Mouse (Mus musculus): ENCODE measurements at regions not wholly inside any gene's neighbourhood (a gene's known extent, or its start where the extent isn't known, plus 50 kb on each side); places are given as distances from the start of the nearest gene placed in this dataset.

- Histone ChIP-seq H3K27me3 (ENCODE audit: control insufficient read depth, insufficient read depth, low read length) (no peaks in the 10 kb centered on the region; the same call in 1 of the 2 replicates), H3K4me3 (ENCODE audit: low read depth, low read length) (no peak overlapping the region), H3K27ac (ENCODE audit: low read depth, low read length) (no peak overlapping the region), H3K9ac (ENCODE audit: low read length) (no peak overlapping the region), H3K4me2 (no peak overlapping the region), H3K9me3 (ENCODE audit: control insufficient read depth, low read length) (no peaks in the 10 kb centered on the region), H3K4me1 (ENCODE audit: control insufficient read depth, insufficient read depth, low read length) (no peaks in the 10 kb centered on the region), H3K36me3 (ENCODE audit: control insufficient read depth, insufficient read depth, low read length) (no peaks in the 10 kb centered on the region)
- ATAC-seq (ENCODE audit: low FRiP score), result no peak
- WGBS, result 79% methylated on average over 2 of the region's 2 CpGs
- no peak for DNase-seq (ENCODE audit: low spot score, missing footprints)
Measured at GRCm38 (mm10) chr2:17825271-17825670, 94.0 kb upstream of the Nebl start.

GRCm38 (mm10) chr2:17824176-17824575 lies 92.9 kb upstream of the Nebl start:
- no peaks in the 10 kb centered on the region for H3K36me3 ChIP-seq (ENCODE audit: control insufficient read depth, insufficient read depth, low read length)
- no peak overlapping the region for H3K4me2 ChIP-seq
- H3K9ac ChIP-seq (ENCODE audit: low read length), result no peak overlapping the region
- H3K9me3 ChIP-seq (ENCODE audit: control insufficient read depth, low read length), result no peaks in the 10 kb centered on the region
- no peaks in the 10 kb centered on the region for H3K4me1 ChIP-seq (ENCODE audit: control insufficient read depth, insufficient read depth, low read length)
- H3K4me3 ChIP-seq (ENCODE audit: low read depth, low read length), result no peak overlapping the region
- no peak overlapping the region for H3K27ac ChIP-seq (ENCODE audit: low read depth, low read length)
- DNase-seq (ENCODE audit: low spot score, missing footprints) (no peak), ATAC-seq (ENCODE audit: low FRiP score) (no peak)
- no peaks in the 10 kb centered on the region; the same call in 1 of the 2 replicates for H3K27me3 ChIP-seq (ENCODE audit: control insufficient read depth, insufficient read depth, low read length)
- WGBS, result 85% methylated on average over 5 of the region's 5 CpGs

- Histone ChIP-seq H3K27ac (ENCODE audit: low read depth, low read length) (no peak overlapping the region), H3K4me3 (ENCODE audit: low read depth, low read length) (no peak overlapping the region), H3K4me1 (ENCODE audit: control insufficient read depth, insufficient read depth, low read length) (no peaks in the 10 kb centered on the region), H3K9ac (ENCODE audit: low read length) (no peak overlapping the region), H3K9me3 (ENCODE audit: control insufficient read depth, low read length) (no peaks in the 10 kb centered on the region), H3K27me3 (ENCODE audit: control insufficient read depth, insufficient read depth, low read length) (no peaks in the 10 kb centered on the region; the same call in 1 of the 2 replicates), H3K36me3 (ENCODE audit: control insufficient read depth, insufficient read depth, low read length) (no peaks in the 10 kb centered on the region), H3K4me2 (no peak overlapping the region)
- ATAC-seq (ENCODE audit: low FRiP score), result no peak
- peak; percentile 61 for DNase-seq (ENCODE audit: low spot score, missing footprints)
- WGBS, result 83% methylated on average over 4 of the region's 4 CpGs
Measured at GRCm38 (mm10) chr2:17822621-17823006, 91.3 kb upstream of the Nebl start.

GRCm38 (mm10) chr2:17821878-17822620 lies 90.8 kb upstream of the Nebl start:
- ATAC-seq (ENCODE audit: low FRiP score) (no peak), DNase-seq (ENCODE audit: low spot score, missing footprints) (no peak)
- Histone ChIP-seq H3K4me3 (ENCODE audit: low read depth, low read length) (no peak overlapping the region), H3K9ac (ENCODE audit: low read length) (no peak overlapping the region), H3K27me3 (ENCODE audit: control insufficient read depth, insufficient read depth, low read length) (no peaks in the 10 kb centered on the region; the same call in 1 of the 2 replicates), H3K27ac (ENCODE audit: low read depth, low read length) (no peak overlapping the region), H3K4me2 (no peak overlapping the region), H3K9me3 (ENCODE audit: control insufficient read depth, low read length) (no peaks in the 10 kb centered on the region), H3K36me3 (ENCODE audit: control insufficient read depth, insufficient read depth, low read length) (no peaks in the 10 kb centered on the region), H3K4me1 (ENCODE audit: control insufficient read depth, insufficient read depth, low read length) (no peaks in the 10 kb centered on the region)
- WGBS, result 72% methylated on average over 13 of the region's 13 CpGs

GRCm38 (mm10) chr2:17811943-17812670 lies 80.8 kb upstream of the Nebl start:
- DNase-seq (ENCODE audit: low spot score, missing footprints) (no peak), ATAC-seq (ENCODE audit: low FRiP score) (0 out of 2 replicates have a peak, but pooled peaks have one; percentile 46)
- H3K27me3 ChIP-seq (ENCODE audit: control insufficient read depth, insufficient read depth, low read length), result no peaks in the 10 kb centered on the region
- H3K36me3 ChIP-seq (ENCODE audit: control insufficient read depth, insufficient read depth, low read length), result no peaks in the 10 kb centered on the region
- no peak overlapping the region for H3K4me2 ChIP-seq
- no peak overlapping the region for H3K9ac ChIP-seq (ENCODE audit: low read length)
- WGBS, result 15% methylated on average over 7 of the region's 7 CpGs
- peaks cover 4% of the 10 kb centered on the region; the same call in 1 of the 2 replicates for H3K4me1 ChIP-seq (ENCODE audit: control insufficient read depth, insufficient read depth, low read length)
- H3K27ac ChIP-seq (ENCODE audit: low read depth, low read length), result no peak overlapping the region
- H3K4me3 ChIP-seq (ENCODE audit: low read depth, low read length), result no peak overlapping the region
- no peaks in the 10 kb centered on the region for H3K9me3 ChIP-seq (ENCODE audit: control insufficient read depth, low read length)

Measured in midbrain, embryonic 11.5 days (tissue).